Mouse (Mus musculus): Measurements from ENCODE around the gene Moxd2.

Gene Moxd2

GRCm38 (mm10) chr6:40887394-40887793 is at the start of gene Moxd2:
Gene Moxd2, minus strand, starts transcription at chr6:40887494.
- DNase-seq, result no peak

GRCm38 (mm10) chr6:40919954-40920353 is 32.7 kb upstream of the Moxd2 start:
- no peak for DNase-seq

GRCm38 (mm10) chr6:40900287-40900686 is 13.0 kb upstream of the Moxd2 start, which contains the start of gene Prss58:
Gene Prss58, minus strand, starts transcription at chr6:40900387.
- no peak for DNase-seq

DNA sequence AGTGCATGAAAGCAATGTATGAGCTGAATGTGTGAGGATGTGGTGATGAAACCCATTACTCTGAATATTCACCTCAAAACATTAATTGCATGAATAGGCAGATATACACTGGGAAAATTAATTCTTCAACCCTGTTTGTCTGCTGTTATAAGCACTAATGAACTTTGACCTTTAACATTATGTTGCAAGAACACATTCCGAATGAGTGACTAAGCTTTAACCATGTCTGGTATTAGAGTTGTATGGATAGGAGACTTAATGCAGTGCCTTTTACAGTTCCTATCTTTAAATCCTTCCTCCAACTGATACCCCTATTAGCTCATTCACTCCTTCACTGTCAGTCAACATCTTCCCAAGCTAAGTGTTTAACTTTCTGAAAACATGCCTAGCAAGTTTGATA is 7.4 kb upstream of the Moxd2 start:
- no peak for DNase-seq

GRCm38 (mm10) chr6:40893577-40893976 is 6.3 kb upstream of the Moxd2 start:
- no peak for DNase-seq

DNA sequence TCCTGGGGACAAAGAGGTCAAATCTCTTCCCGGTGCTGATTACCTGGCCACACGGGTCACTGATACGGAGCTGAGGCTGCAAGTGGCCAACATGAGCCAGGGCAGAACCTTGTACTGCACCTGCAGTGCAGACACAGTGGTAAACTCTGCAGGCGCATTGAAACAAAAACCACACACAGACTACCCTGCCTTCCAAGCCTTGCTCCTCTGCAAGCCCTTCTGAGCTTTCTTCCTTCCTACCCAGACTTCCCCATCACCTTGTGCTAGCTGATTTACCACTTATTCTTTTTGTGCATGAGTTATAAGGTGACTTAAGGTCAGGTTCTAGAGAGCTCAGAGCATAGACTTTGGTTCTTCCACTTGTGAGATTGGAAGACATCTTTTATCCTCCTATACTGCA is 4.5 kb upstream of the Moxd2 start:
- DNase-seq, result no peak

GRCm38 (mm10) chr6:40890973-40891372 is 3.7 kb upstream of the Moxd2 start:
- no peak for DNase-seq

- DNase-seq, result no peak
Observed at GRCm38 (mm10) chr6:40845283-40845682, 42.0 kb downstream of the Moxd2 start.

All from cerebellum, adult 8-10 months (tissue).